Mouse (Mus musculus) layer of hippocampus, adult 8-10 months (tissue): ENCODE data around the gene Bzw1. TPM values are rescaled to one million over a fixed set of nuclear protein-coding genes. Genes with fewer than 3 reads are reported as not detected.

Source experiments
- total RNA-seq, 4 experiments: library from RNA; stranded (reverse); gene quantifications; 2 replicates each; pipeline ENCODE4 v1.2.4; 2022

Gene Bzw1
- total RNA-seq, 4 experiments from 2014 or later, result 104 to 124 (median 112) TPM

Other genes with a start within 250 kb of the Bzw1 start
- gene Aox4, start 182.5 kb upstream of the Bzw1 start, total RNA-seq, result 1 to 10 TPM; 1.8 to 2.8 (median 2.4) TPM
- under 1 TPM in 2 of 4 experiments, not detected in 2; 0.05 to 0.07 TPM for gene Aox2, start 114.6 kb upstream of the Bzw1 start, total RNA-seq
- gene Clk1, start 31.2 kb downstream of the Bzw1 start, total RNA-seq, result 100 to 1,000 TPM; 129 to 171 (median 145) TPM
- 10 to 100 TPM; 15.7 to 30.6 (median 22.0) TPM for gene Nif3l1, start 52.3 kb downstream of the Bzw1 start, total RNA-seq
- gene Ppil3, start 52.6 kb downstream of the Bzw1 start, total RNA-seq, result 10 to 100 TPM; 26.9 to 34.1 (median 31.9) TPM
- gene Orc2, start 112.2 kb downstream of the Bzw1 start, total RNA-seq, result 10 to 100 TPM; 25.7 to 28.4 (median 25.8) TPM
- 100 to 1,000 TPM in 3 of 4 experiments, 10 to 100 TPM in 1; 96.6 to 156 (median 127) TPM for gene Fam126b, start 193.4 kb downstream of the Bzw1 start, total RNA-seq
- gene Ndufb3, start 193.5 kb downstream of the Bzw1 start, total RNA-seq, result 100 to 1,000 TPM; 104 to 121 (median 107) TPM